Mouse (Mus musculus) midbrain, embryonic 11.5 days (tissue): ENCODE measurements around the gene Sufu. TPM values are rescaled to one million over a fixed set of nuclear protein-coding genes. Genes with fewer than 3 reads are reported as not detected.
A peak's percentile ranks its signal among the peaks of the same experiment; 100 is the strongest.

Source experiments
- ATAC-seq: fragments of 200-750 bp; cut with Nextera tagmentation; 2 replicates; pipeline ENCODE4 v1.8.0; 2017; ENCODE audit warnings: moderate TSS enrichment, moderate library complexity; ENCODE audit not compliant: low FRiP score
- DNase-seq: peaks from one replicate; pipeline ENCODE4 v3.0.0; 2015; ENCODE audit warnings: low spot score; ENCODE audit errors: missing footprints
- H3K27ac ChIP-seq: fragments of 300-500 bp; sonication (generic); 2 replicates; pipeline ENCODE4 v1.5.1; 2014; ENCODE audit warnings: low read depth, low read length
- H3K27me3 ChIP-seq: fragments of 300-500 bp; sonication (generic); 2 replicates; pipeline ENCODE4 v1.6.1; 2014; ENCODE audit warnings: mild to moderate bottlenecking, low read length, moderate library complexity, mixed read lengths; ENCODE audit not compliant: control insufficient read depth, insufficient read depth
- H3K36me3 ChIP-seq: fragments of 300-500 bp; sonication (generic); 2 replicates; pipeline ENCODE4 v1.6.1; 2014; ENCODE audit warnings: mild to moderate bottlenecking, low read length, moderate library complexity, mixed read lengths; ENCODE audit not compliant: control insufficient read depth, insufficient read depth
- H3K4me1 ChIP-seq: fragments of 300-500 bp; sonication (generic); 2 replicates; pipeline ENCODE4 v1.6.1; 2014; ENCODE audit warnings: low read length; ENCODE audit not compliant: control insufficient read depth, insufficient read depth
- H3K4me2 ChIP-seq: fragments of 300-500 bp; sonication (generic); 2 replicates; pipeline ENCODE4 v1.6.1; 2014; ENCODE audit warnings: mild to moderate bottlenecking, moderate library complexity
- H3K4me3 ChIP-seq: fragments of 300-500 bp; sonication (generic); 2 replicates; pipeline ENCODE4 v1.5.1; 2014; ENCODE audit warnings: low read depth, low read length
- H3K9ac ChIP-seq: fragments of 300-500 bp; sonication (generic); 2 replicates; pipeline ENCODE4 v1.6.1; 2014; ENCODE audit warnings: low read length
- H3K9me3 ChIP-seq: fragments of 300-500 bp; sonication (generic); 2 replicates; pipeline ENCODE4 v1.6.1; 2016; ENCODE audit warnings: low read length; ENCODE audit not compliant: control insufficient read depth
- WGBS: fragments of 180-500 bp; shearing (Covaris S2); extraction: QIAGEN DNeasy Blood & Tissue Kit; methylation state at CpG from one replicate; pipeline ENCODE4 v1.1.7; 2014; 5-methylcytosine and 5-hydroxymethylcytosine counted together
- polyA plus RNA-seq: library from polyadenylated mRNA; unstranded; fragments of >200 nt; fragmentation: Nextera tagmentation; extraction: Ambion mirVana; gene quantifications from 2 replicates; pipeline ENCODE4 v1.2.1, GENCODE M21; 2014

The Sufu gene
- polyA plus RNA-seq, 1 experiment from 2014 or later = 38.7 TPM

DNA sequence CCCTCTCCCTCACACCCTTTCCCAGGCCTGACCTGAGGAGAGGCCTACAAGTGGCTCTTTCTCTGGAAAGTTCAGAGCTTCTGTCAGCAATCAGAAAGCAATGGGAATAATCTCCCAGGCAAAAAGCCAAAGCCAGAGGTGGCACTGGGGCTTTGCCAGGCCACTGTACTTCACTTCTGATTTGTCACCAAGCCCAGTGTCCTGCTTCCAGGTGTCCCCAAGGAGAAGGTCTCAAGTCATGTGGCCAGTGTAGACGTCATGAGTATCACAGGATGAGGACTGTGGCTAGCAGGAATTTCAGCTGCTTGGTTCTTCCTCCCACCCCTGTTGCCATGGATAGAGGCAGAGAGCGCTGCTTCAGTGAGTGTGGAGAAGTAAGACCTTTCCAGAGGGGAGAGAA lies 63.2 kb downstream of the Sufu start:
- Histone ChIP-seq H3K9me3 (no peaks in the 10 kb centered on the region), H3K4me3 (no peak overlapping the region), H3K4me1 (0 out of 2 replicates have a peak, but pooled peaks cover 2% of the 10 kb centered on the region), H3K9ac (no peak overlapping the region), H3K27ac (no peak overlapping the region), H3K36me3 (peaks cover 5% of the 10 kb centered on the region), H3K27me3 (no peaks in the 10 kb centered on the region), H3K4me2 (no peak overlapping the region)
- no peak for DNase-seq
- WGBS = 96% methylated on average over 2 of the region's 2 CpGs
- no peak for ATAC-seq

GRCm38 (mm10) chr19:46462574-46462973 lies 65.9 kb downstream of the Sufu start:
- WGBS = 97% methylated on average over 3 of the region's 3 CpGs
- Histone ChIP-seq H3K27me3 (no peaks in the 10 kb centered on the region), H3K9me3 (no peaks in the 10 kb centered on the region), H3K36me3 (peaks cover 5% of the 10 kb centered on the region), H3K9ac (no peak overlapping the region), H3K4me3 (no peak overlapping the region), H3K27ac (no peak overlapping the region), H3K4me1 (no peaks in the 10 kb centered on the region), H3K4me2 (no peak overlapping the region)
- DNase-seq (no peak), ATAC-seq (no peak)

DNA sequence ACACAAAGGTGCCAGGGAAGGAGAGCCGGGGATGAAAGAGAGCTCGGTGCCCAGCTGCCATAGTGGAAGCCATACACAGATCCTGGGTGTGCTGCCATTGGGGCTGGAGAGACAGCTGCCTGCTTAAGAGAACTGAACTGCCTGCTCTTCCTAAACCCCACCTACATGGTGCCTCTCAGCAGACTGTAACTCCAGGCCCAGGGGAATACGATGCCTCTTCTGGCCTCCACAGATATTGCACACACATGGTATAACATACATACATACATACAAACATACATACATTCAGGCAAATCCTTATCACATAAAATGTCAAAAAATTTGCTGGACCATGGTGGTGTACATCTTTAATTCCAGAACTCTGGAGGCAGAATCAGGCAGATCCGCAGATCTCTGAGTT lies 66.8 kb downstream of the Sufu start:
- Histone ChIP-seq H3K9ac (no peak overlapping the region), H3K9me3 (no peaks in the 10 kb centered on the region), H3K27ac (no peak overlapping the region), H3K4me1 (no peaks in the 10 kb centered on the region), H3K27me3 (no peaks in the 10 kb centered on the region), H3K4me2 (no peak overlapping the region), H3K36me3 (peaks cover 5% of the 10 kb centered on the region), H3K4me3 (no peak overlapping the region)
- no peak for DNase-seq
- over 99% methylated on average over 4 of the region's 4 CpGs for WGBS
- no peak for ATAC-seq

- Histone ChIP-seq H3K27me3 (no peaks in the 10 kb centered on the region), H3K27ac (no peak overlapping the region), H3K9ac (no peak overlapping the region), H3K9me3 (no peaks in the 10 kb centered on the region), H3K4me3 (no peak overlapping the region), H3K36me3 (peaks cover 5% of the 10 kb centered on the region), H3K4me1 (peaks cover 15% of the 10 kb centered on the region), H3K4me2 (no peak overlapping the region)
- DNase-seq (no peak), ATAC-seq (no peak)
- WGBS = 75% methylated on average over 6 of the region's 6 CpGs
Observed at GRCm38 (mm10) chr19:46466160-46466559, 69.5 kb downstream of the Sufu start.

DNA sequence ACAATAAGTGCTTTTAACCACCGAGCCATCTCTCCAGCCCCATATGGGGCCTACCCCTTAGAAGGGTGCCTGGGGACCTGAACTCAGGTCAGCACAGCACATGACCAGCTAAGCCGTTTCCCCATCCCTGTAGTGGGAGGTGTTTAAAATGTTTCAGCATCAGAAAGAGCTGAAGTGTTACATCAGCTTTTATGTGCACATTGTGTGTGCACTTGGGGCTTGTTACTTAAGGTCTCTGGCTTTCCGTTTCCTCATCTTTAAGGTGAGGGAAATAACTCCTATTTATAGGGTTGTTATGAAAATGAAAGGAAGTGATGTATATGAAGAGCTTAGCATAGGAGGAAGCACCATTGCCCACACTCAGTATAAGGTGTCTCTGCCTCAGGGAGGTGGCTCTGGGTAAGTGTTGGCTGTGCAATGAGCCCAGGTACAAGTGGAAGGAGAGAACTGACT lies 70.4 kb downstream of the Sufu start:
- peaks cover 5% of the 10 kb centered on the region for H3K36me3 ChIP-seq
- ATAC-seq (no peak), DNase-seq (no peak)
- H3K9ac ChIP-seq = no peak overlapping the region
- H3K9me3 ChIP-seq = no peaks in the 10 kb centered on the region
- H3K27ac ChIP-seq = no peak overlapping the region
- no peaks in the 10 kb centered on the region for H3K27me3 ChIP-seq
- 66% methylated on average over 3 of the region's 3 CpGs for WGBS
- no peak overlapping the region for H3K4me3 ChIP-seq
- peaks cover 24% of the 10 kb centered on the region for H3K4me1 ChIP-seq
- H3K4me2 ChIP-seq = no peak overlapping the region

DNA sequence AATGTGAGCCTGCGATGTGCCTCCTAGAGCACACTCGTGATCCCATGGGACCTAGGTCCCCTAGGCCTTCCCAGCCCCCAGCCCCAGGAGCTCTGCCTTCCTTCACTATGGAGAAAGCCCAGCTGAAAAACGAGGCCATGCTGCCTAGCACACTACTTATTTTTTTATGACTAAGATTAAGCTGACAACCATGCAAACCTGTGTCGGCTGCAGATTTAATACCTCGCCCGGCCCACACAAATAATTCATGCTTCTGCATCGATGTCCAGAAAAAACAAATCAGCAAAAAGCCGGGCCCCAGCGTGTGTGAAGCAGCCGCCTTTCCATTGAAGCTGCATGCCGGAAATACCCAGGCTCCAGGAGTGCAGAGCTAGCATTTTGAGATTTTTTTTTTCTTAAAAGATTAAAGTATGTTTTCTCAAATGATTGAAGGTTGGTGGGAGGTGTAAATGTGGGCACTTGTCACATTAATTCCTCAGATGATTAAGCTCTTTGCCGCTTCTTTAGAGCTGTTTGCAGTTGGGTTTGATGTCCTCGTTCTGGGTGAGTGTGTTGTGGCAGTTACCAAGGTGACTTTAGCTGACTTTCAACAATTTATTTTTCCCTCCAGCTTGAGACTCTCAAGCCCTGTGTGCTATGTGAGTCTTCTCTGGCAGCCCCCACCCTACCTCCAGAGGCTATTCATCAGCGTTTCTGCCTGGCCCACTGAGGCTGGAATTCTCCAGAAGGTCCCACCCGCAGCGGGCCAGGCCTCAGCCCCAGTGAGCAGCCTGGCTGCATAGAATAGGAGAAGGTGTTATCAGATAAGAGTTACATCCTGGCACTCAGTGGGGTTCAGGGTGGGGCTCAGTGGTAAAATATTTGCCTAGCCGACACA lies 73.9 kb downstream of the Sufu start:
- DNase-seq = peak; percentile 91
- peaks cover 2% of the 10 kb centered on the region; the same call in 1 of the 2 replicates for H3K36me3 ChIP-seq
- H3K27ac ChIP-seq = peak overlapping the region; percentile 49
- 16% methylated on average over 17 of the region's 17 CpGs for WGBS
- no peak overlapping the region for H3K4me2 ChIP-seq
- peaks cover 26% of the 10 kb centered on the region for H3K4me1 ChIP-seq
- no peak overlapping the region for H3K4me3 ChIP-seq
- H3K27me3 ChIP-seq = no peaks in the 10 kb centered on the region
- peak; percentile 58; the same call in 1 of the 2 replicates for ATAC-seq
- no peaks in the 10 kb centered on the region for H3K9me3 ChIP-seq
- H3K9ac ChIP-seq = no peak overlapping the region

DNA sequence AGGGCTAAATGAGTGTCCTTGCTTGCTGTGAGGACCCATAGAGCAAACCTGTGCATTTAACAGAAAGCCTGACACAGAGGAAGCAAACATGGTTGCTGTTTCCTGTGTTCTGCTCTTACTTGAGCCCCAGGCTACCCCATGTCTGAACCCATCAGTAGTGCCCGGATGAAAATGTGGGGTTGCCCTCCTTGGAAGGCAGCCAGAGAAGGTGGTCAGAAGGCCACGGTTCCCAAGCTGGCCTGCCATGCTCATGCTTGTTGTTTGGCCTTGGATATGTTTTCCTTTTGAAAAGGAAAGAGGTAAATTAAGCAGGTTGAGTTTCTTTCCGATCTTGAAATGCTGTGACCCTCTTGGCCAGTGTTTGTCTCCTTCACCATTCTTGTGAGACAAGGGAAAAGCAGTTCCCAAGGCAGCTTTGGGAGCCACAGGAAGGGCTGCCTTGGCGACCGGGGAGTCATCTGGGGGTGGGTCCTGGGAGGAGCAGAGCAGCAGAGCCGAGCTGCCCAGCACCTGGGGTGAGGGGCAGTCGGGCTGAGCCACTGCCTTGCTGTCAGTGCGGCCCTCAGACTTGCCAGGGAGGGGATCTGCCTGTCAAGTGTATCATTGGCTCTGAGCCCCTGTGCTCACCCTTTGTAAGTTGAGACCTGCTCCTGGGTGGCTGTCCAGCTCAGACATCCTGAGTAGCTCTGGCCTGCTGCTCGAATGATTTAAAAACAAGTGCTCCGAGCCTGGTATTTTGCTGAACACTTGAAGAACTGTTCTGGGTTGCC lies 74.8 kb downstream of the Sufu start:
- ATAC-seq (peak; percentile 74), DNase-seq (peak; percentile 91)
- Histone ChIP-seq H3K4me1 (peaks cover 26% of the 10 kb centered on the region), H3K9ac (no peak overlapping the region), H3K4me2 (no peak overlapping the region), H3K27me3 (no peaks in the 10 kb centered on the region), H3K9me3 (no peaks in the 10 kb centered on the region), H3K27ac (peak overlapping the region; percentile 49), H3K36me3 (peaks cover 2% of the 10 kb centered on the region; the same call in 1 of the 2 replicates), H3K4me3 (no peak overlapping the region)
- 13% methylated on average over 10 of the region's 10 CpGs for WGBS

GRCm38 (mm10) chr19:46477432-46477845 lies 80.7 kb downstream of the Sufu start:
- no peak overlapping the region for H3K4me2 ChIP-seq
- H3K27ac ChIP-seq = no peak overlapping the region
- no peak overlapping the region for H3K4me3 ChIP-seq
- WGBS = 26% methylated on average over 10 of the region's 10 CpGs
- H3K9ac ChIP-seq = no peak overlapping the region
- DNase-seq (no peak), ATAC-seq (0 out of 2 replicates have a peak, but pooled peaks have one; percentile 19)
- H3K9me3 ChIP-seq = no peaks in the 10 kb centered on the region
- peaks cover 29% of the 10 kb centered on the region for H3K4me1 ChIP-seq
- no peaks in the 10 kb centered on the region for H3K27me3 ChIP-seq
- H3K36me3 ChIP-seq = peaks cover 13% of the 10 kb centered on the region; the same call in 1 of the 2 replicates

DNA sequence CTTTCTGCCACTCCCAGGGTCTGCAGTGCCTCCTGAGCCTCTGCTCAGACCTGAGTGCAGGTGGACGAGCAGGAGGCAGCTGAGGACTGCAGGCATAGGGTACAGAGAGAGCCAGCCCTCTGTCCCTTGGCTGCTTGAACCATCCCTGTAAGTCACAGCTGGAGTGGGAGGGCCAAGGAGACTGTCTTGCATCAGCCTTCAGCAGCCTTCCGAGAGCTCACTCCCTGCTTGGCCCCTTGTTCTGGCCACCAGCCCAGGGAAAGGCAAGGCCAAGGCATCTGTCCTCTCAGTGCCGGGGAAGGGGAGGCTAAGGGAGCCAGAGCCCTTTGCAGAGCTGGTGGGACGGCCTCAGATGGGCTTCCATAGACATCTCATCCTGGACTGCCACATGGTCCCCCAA lies 81.5 kb downstream of the Sufu start:
- Histone ChIP-seq H3K9me3 (no peaks in the 10 kb centered on the region), H3K9ac (no peak overlapping the region), H3K27me3 (no peaks in the 10 kb centered on the region), H3K4me2 (no peak overlapping the region), H3K4me3 (no peak overlapping the region), H3K36me3 (peaks cover 13% of the 10 kb centered on the region; the same call in 1 of the 2 replicates), H3K4me1 (peaks cover 37% of the 10 kb centered on the region), H3K27ac (no peak overlapping the region)
- 83% methylated on average over 4 of the region's 4 CpGs for WGBS
- ATAC-seq (no peak), DNase-seq (no peak)
